Mouse (Mus musculus) adrenal gland, postnatal 36 days (tissue): ENCODE data around the gene Amdhd2. TPM values are rescaled to one million over a fixed set of nuclear protein-coding genes. Genes with fewer than 3 reads are reported as not detected.

Experiments
- DNase-seq, 2 experiments: peaks; one replicate each; pipeline ENCODE4 v3.0.0; 2021; ENCODE audit warnings: mixed read lengths in 1 of 2
- total RNA-seq, 2 experiments: library from RNA; stranded (reverse); gene quantifications; 2 replicates each; pipeline ENCODE4 v1.2.3; 2021

Amdhd2 gene
- total RNA-seq, 2 experiments from 2014 or later = 29.6 to 41.4 TPM

DNA sequence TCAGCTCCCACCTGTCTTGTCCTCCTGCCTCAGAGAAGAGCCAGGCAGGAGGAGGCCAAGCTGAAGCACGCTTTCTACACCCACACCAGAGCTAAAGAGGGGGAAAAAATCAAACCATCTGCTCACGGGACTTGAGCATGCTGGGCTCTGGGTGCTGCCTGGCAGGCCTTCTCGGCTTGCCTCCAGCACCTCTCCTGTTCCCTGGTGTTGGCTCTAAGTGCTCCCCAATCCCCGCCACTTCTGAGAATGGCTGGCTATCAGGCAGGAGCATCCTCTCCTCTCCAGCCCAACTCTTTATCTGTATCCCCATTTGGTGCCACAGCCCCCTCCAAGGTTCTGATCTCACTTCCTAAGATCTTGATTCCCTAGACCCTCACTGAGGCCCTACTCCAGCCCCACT is 35.7 kb upstream of the Amdhd2 start:
- DNase-seq = no peak

DNA sequence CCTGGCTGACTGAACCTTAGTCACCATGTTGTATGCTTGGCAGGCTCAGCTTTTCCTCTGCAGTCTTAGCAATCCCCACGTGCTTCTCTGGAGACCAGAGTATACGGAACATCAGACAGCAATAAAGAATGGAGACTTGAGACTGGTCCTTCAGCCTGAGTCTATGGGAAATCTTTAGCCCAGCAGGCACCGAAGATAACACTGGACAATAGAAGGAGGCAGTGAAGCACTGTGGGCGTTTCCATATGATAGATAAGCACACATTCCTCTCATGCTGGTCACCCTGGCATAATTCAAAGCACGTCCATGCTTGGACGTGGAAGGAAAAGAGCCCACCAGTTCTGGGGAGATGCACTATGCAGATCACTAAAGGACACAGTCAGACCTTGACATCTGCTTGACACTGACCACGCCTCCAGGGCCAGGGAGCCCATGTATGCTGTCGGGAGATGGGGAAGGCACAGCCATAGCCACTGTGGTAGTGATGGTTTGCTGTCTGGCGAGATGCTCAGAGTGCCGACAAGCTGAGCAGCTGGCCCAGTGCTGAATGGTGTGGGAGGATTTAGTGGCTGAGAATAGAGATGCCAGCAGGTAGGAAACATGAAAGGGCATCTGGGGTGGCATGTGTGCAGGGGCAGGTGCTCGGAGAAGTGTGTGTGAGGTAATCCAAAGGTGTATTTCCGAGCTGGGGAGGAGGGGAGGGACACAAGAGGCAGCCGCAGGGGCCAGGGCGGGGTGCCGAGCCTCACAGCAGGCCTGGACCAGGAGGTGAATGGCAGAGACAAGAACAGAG is 33.7 kb upstream of the Amdhd2 start:
- DNase-seq = no peak

DNA sequence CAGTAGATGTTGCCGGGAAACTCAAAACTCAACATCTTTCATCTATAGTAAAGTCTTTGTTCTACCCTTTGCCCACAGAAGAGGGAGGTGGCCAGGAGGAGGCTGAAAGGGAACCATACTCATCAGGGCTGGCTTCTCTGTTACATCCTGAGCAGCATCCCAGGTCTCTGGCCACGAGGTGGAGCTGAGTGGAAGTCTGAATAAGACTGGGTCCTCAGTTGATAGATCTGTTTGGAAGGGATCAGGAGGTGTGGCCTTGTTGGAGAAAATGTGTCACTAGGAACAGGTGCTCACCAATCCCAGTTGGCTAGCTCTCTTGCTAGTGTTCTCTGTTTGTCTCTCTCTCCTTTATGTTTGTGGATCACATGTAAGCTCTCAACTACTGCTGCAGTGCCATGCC is 31.8 kb upstream of the Amdhd2 start:
- DNase-seq = no peak

DNA sequence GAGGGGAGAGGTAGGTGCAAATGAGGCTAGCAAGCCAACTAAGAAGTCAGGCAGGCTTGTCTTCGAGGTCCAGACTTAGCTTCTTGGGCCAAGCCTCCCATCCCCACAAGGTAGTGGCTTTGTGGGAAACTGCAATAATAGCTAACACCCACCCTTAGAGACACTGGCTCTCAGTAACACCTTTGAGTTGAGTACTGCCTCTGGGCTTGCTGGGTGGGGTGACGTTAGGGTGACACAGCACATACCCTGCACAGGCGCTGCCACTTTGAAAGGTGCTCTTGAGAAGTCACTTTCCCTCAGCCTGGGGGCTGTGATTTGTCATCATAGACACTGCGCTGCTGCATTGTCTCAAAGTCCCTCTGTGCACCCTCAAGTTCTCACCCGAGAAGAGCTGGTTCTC is 30.2 kb upstream of the Amdhd2 start:
- DNase-seq = no peak

DNA sequence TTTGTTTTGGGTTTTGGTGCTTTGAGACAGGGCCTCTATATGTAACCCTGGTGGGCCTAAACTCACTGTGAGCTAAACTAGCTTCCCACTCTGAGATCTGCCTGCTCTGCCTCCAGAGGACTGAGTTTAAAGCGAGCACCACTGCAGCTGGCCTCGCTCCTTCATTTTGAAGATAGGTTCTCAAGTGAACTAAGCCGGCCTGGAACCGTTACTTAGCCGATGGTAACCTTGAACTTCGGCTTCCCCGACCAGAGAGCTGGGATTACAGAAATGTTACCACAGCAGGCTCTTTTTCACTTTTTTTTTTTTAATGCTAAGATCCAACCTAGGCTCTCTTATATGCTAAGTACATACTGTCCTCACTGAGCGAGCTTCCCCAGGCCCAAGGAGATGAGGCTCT is 29.7 kb upstream of the Amdhd2 start:
- peak in 1 of 2 experiments; percentile 43 for DNase-seq

DNA sequence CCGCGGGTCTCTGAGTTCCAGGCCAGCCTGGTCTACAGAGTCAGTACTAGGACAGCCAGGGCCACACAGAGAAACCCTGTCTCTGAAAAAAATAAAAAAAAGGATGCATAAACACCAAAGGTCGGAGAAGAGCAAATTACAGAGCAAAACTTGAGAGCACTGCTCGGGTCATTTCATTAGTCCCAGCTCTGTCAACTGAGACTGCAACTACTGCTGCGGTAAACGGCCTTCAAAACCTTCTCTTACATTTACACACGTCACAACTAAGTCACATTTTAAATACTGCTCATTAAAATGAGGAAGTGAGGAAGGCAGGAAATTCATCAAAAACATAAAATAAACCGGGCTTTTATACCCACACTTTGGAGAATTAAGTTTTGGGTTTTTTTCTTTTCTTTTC is 29.3 kb upstream of the Amdhd2 start:
- DNase-seq = no peak

DNA sequence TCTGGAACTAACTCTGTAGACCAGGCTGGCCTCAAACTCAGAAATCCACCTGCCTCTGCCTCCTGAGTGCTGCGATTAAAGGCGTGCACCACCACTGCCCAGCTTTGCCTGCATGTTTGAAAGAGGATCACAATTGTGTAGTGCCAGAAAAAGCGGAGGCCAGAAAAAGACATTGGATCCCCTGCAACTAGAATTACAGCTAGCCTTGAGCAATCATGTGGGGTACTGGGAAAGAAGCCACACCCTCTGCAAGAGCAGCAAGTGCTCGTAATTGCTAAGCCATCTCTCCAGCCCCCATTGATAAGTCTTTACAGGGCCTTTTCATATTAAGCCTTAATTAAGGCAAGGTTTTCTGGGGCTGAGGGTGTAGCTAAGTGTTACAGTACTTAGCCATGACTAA is 27.9 kb upstream of the Amdhd2 start:
- DNase-seq = peak in 1 of 2 experiments; percentile 15

DNA sequence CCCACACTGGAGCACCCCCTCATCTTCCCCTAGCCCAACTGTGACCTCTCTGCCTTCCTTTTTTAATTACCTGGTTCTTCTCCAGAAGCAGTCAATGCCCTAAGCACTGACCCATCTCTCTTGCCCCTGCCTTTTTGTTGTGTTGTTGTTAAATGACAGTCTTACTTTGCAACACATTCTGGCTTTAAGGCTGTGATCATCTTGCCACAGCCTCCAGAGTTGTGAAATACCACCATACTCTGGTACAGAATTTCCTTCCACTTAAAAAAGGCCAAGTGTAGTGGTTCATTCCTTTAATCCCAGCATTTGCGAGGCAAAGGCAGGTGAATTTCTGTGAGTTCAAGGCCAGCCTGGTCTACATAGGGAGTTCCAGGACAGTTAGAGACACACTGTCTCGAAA is 27.4 kb upstream of the Amdhd2 start:
- DNase-seq = no peak

DNA sequence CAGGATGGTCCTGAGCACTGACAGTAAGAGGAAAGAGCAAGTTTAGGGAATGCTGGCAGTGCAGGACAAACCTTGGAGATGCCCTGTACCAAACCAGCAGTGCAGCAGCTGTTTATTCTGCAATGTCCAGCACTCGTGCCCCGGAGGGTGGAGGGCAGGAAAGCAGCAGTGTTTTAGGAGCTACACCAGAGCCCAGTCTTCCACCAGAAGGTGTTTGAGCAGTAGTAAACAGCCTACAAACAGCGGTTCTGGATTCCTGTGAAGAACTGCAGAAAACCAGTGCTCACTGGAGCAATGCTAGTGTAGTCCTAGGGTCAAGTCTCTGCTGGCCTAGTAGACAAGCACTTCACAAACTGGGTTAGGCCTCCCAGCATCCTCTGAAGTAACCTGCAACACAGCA is 10.7 kb upstream of the Amdhd2 start:
- no peak for DNase-seq

DNA sequence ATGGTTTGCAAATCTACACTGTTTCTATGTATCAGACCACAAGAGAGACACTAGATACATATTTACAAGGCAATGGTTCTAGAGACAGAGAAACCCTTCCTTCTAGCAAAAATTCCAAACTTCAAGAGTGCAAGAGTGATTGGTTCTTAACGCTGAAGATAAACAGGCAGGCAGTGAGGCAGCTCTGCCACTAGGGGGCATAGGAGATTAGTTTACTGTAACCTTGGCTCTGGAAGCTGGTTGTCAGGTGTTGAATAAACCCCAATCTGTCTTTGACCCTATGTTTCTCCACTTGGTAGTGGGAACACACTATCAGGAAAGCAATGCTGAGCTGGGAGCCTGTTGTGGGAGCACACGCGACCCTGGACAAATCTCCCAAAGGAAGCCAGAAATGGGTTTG is 9.9 kb upstream of the Amdhd2 start:
- peak; percentile 66 to 80 for DNase-seq

DNA sequence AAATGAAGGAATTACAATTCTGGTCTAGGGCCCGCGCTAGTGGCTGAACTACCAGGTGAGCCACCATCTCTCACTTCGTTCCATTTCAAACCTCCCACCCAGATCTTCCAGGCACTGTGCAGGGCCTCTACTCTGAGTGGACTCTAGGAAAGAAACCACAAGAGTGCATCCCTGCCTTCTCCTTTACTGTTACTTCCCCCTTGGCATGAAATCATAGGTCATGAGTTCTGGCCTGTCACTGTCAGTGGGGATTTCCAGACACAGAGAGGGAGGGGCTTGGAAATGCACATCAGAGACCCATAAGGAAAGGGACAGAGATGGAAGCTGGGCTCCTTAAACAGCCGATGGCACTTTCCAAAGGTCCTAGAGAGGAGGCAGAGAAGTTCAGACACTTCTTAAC is 8.2 kb upstream of the Amdhd2 start:
- no peak for DNase-seq

DNA sequence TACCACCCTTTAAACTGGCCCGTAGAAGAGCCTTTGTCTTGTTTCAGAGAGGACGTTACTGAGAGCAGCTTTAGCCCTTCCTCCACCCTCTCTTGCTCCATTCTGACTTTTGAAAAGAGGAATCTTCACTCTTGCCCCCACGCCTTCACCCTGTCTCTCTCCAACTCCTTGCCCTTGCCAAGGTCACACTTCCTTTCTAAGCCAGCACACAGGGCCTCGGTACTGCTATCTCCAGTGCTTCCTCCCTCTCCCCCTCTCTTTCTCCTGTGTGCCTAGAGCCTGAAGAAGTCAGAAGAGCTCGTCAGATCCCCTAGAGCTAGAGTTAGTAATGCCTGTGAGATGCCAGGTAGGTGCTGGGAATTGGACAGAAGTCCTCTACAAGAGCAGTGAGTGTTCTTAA is 7.2 kb upstream of the Amdhd2 start:
- DNase-seq = no peak

DNA sequence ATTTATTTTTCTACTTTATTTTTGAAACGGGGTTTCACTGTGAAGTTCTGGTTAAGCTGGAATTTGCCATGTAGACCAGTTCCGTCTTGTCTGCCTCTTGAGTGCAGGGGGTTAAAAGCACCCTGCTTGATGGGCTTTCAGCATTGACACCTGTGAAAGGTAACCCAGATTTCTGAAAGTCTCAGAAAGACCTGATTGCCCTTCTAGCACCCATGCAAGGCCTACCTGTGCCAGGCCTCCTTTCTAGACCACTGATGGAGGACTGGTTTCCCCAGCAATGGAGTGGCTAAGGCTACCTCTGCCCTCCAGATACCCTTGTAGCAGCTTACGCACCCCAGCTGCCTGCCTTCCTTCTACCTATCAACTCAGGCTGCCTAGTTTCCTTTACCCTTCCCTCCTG is 6.6 kb upstream of the Amdhd2 start:
- DNase-seq = no peak

DNA sequence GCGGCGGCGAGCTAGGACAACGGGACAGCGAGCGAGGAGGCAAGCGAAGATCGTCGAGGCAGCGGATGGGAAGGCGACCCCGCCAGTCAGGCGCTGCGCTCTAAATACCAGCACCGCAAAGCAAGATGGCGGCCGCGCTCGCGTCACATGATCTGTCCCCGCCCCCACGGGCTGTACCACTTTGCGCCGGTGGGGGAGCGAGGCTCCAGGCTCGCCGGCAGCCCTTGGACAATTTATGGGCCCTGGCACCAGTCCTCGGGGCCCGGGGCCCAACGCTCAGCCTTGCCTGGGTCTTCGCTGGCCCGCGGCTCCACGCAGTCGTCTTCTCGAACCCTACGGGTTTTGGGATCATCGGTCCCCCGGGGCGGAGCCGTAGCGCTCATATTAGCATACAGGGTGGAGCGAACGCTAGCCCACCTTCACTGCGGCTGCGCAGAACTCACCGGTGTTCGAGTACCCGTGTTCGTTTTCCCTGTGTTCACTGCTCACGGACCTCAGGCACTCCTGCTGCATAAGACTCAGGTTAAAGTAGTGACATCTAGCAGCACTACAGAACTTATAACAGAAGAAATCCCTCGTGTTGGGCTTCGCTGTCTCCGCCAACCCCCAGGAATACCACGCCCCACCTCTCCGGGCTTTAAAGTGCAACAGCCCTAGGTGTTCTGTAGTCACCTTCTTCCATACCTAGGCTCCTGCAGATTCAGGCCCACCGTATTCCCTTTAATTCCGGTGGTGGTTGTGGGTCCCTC is 5.9 kb upstream of the Amdhd2 start, which contains the start of gene Atp6v0c:
Gene Atp6v0c, minus strand, starts transcription at position 386 of the 749 bp plus-strand sequence.
- DNase-seq = peak; percentile 94 to 97

DNA sequence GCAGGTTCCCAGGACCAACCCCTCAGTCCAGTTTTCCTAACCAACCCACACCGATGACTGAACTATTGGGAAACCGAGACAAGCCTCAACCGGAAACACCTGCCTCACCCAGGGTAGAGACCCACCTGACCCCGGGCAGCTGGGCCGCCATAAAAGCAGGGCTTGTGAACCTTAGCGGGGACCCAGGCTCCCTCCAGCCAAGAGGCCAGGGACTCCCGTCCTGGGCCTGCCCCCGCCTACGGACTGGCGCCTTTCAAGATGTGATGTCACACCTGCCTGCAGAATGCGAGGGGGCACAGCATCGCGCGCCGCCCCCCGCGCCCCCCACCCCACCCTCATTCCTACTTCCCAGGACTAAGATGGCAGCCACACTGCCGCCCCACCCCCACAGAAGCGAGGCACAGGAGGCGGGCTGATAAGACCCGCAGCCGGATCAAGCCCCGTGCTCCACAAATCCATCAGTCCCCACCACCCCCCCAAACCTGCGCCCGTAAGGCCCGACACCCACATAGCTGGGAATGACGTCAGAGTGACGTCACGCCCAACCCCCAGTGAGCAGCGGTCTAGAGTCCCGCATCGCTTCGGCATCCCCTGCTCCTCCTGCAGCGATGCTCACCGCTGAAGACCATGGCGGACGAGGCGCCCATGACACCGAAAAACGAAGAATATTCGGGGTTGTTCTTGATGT is 5.2 kb upstream of the Amdhd2 start:
- peak; percentile 58 to 70 for DNase-seq

DNA sequence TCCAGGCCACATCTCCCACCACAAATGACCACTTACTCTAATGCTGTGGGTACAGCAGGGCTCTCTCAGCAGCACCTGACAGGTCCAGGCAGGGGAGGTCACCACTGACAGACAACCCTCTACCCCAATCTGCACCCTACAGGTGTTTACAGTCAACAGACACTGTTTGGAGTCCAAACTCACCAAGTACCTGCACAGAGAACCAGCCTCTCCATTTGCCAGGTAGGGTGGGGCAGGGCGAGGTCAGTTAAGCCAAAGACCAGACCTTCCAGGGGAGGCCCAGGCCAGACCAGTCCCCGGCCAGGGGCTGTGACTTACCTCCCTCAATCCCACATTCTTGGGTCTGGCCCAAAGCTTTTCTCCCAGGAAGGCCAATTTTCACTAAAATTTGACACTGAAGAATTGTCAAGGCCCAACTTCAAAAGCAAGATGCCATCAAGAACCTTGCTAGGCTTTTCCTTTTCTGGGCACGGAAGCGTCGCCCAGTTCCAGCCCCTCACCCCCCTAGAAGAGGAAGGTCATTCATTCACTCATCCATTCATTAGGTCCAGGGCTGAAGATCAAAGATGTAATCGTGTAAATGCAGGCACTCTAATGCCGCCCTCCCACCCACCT is 4.4 kb upstream of the Amdhd2 start:
- peak; percentile 29 to 42 for DNase-seq

DNA sequence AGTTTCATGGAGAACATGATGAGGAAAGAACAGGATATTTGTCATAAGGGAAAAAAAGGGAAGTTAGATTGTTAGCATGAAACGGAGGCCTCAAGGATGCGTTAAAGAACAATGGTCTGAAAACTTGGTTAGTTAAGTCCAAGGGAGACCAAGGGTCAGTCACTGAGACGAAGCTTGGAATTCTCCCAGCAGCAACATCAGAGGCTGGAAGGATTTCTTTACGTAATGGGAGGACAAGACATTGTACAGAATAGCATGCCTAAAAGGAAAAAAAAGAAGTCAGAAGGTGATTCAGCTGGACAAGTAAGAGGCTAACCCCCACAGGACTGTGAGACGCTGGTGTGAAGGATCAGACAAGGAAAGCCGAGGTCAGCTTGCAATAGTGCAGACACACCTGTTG is 3.6 kb upstream of the Amdhd2 start:
- no peak for DNase-seq

DNA sequence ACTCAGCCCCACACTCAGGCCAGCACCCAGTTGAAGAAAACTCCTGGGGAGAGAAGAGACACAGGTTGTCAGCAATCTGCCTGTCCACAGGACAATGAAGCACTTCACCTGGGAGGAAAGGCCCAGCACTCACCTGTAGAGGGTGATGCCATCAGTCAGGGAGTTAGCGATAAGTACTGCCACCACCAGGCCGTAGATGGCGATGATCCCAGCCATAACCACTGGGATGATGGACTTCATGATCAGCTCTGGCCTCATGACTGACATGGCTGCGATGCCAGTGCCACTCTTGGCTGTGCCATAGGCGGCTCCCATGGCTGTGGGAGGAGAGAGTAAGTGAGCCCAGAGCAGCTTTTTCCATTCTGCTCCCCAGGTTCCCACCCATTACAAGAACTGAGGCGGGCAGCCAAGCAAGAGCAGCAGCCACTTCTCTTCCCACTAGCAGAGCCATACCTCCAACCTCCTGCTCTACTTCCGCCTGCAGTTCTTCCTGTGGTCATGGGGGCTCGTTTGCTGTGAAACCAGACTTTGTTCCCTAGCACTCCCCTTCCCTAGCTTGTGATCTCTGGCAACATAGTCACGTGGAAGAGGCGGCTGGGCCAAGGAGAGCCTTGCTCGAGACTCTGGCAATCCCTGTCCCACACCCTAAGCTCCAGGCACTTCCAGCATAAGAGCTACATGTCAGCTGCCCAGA is 1.1 kb upstream of the Amdhd2 start:
- DNase-seq = no peak

DNA sequence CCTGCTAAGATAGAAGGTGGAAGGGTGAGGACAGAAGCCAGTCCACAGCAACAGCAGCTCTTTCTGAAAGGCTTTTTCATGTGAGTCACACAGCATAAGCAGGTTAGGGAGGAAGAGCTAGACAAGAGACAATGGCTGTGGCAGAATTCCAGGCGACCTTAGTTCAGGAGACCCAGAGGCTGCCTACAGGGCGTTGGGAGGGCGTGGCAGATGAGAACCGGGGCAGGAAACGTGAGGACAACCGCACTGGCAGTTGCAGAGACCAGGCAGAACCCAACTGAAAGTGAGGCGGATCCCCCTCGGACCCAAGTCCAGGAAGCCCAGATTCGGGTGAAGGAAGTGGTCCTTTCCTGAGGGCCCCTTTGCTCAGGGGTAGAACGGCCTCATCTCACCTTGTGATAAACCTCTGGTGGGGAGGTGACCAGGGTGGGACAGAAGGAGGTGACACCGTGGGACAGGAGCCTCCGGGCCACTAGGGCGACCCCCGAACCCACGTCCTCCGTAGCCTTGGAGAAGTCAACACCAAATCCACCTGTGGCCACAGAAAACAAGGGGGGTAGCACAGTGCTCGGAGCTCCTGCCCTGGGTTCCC is 886 bp downstream of the Amdhd2 start:
- DNase-seq = peak; percentile 30 to 57

DNA sequence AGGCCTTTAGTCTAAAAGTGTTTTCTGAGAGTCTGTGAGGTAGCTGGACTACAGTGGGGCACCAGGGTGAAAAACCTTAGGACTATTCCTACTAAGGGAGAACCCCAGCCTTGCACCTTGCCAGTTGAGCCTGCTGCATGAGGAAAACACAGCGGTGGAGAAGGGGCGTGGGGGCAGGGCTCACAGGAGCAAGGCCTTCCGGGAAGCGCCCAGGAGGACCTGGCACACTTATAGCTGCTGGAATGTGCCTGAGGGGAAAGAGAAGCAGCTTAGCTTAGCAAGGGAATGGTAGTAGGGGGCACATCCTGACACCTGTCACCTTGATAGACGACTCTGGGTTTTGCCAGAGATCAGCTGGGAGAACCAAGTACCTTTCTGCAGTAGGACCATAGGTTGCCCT is 2.1 kb downstream of the Amdhd2 start:
- DNase-seq = no peak

DNA sequence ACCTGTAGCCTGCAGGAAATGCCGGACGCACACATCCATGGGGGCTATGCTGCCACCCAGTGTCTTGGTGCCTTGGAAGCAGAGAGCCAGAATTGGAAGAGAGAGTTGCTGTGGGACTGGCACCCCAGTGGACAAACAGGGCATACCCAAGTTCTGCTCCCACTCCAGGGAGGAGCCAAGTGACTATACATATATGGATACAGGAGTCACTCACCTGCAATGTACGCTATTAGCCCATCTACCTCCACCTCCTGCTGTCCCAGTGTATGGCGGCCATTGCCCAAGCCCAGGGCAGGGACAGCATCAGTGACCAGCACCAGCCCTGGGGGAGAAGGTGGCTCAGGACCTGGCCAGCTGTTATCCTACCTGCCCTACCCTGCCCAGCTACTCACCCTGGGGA is 6.0 kb downstream of the Amdhd2 start:
- DNase-seq = no peak

DNA sequence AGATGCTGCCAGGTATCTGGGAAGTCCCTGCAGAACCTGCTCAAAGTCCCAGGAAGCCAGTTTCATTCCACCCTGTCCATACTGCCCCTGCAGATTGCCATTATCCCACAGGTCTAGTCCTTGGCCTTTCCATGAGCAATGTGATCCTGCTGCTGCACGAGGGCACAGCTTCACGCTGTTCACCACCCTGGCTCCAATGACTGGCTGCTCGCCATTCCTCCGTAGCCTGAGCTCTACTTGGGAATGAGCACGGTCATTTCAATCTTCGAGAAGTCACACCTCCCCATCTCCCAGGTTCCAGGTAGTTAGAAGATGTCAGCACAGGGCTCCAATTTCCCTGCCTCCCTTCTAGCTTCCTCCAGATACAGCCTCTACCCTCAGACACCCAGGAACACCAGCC is 6.4 kb downstream of the Amdhd2 start:
- DNase-seq = no peak
